Mouse (Mus musculus) heart, postnatal 10 days (tissue): ENCODE data around the gene Zswim4. TPM values are rescaled to one million over a fixed set of nuclear protein-coding genes. Genes with fewer than 3 reads are reported as not detected.

Source experiments
- DNase-seq, 2 experiments: peaks; one replicate each; pipeline ENCODE4 v3.0.0; 2021
- intact Hi-C: fragments of 180-260 bp; cut with DNase I; formaldehyde crosslinking; loops from one replicate; pipeline ENCODE4 v1.15.1; 2025
- microRNA-seq, 2 experiments: library from miRNA; unstranded; fragments of <30 nt; microRNA quantifications; one replicate each; pipeline ENCODE4 v1.2.0; 2022
- total RNA-seq, 2 experiments: library from RNA; stranded (reverse); gene quantifications; 2 replicates each; pipeline ENCODE4 v1.2.3; 2021

Gene Zswim4
- total RNA-seq, 2 experiments from 2014 or later, result 10.5 to 11.3 TPM

DNA sequence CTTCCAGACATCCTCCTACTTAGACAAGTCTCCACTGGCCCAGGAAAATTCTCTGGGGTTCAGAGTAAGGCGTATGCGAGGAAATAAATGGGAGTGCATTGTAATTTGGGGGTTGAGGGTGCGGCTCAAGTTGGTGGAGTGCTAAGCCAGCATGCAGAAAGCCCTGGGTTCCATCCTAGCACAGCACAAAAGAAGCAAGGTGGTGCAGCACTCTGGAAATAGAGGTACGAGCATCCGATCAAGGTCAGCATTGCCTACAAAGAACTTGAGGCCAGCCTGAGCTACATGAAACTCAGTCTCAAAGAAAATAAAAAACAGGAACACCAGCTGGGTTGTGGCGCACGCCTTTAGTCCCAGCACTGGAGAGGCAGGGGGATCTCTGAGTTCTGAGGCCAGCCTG is 51.7 kb downstream of the Zswim4 start, which contains the start of gene Nanos3:
TSS of gene Nanos3 (minus strand) at position 101 of the 400 bp plus-strand sequence.
- no peak for DNase-seq
- intact Hi-C loops, result loop anchor here (5.0 kb wide), 1 partner anchor 87 kb away; the partner anchor contains the start of gene Ccdc130

- peak in 1 of 2 experiments; percentile 56 for DNase-seq
- intact Hi-C loops, result loop anchor here (5.0 kb wide), 1 partner anchor 88 kb away; the partner anchor contains the start of gene Ccdc130
These were observed 52.5 kb downstream of the Zswim4 start for GRCm38 (mm10) chr8:84184085-84185043.

- peak; percentile 58 to 62 for DNase-seq
- intact Hi-C loops, result loop anchor here (2.0 kb wide), 2 partner anchors 35 to 79 kb away; partner anchors contain the start of genes 4930432K21Rik and Dcaf15
These were observed 53.4 kb downstream of the Zswim4 start for GRCm38 (mm10) chr8:84183261-84184084.

- DNase-seq, result no peak
- intact Hi-C loops, result loop anchor here (2.0 kb wide), 2 partner anchors 34 to 78 kb away; partner anchors contain the start of genes 4930432K21Rik and Dcaf15
These were observed 54.0 kb downstream of the Zswim4 start for GRCm38 (mm10) chr8:84182833-84183232.

DNA sequence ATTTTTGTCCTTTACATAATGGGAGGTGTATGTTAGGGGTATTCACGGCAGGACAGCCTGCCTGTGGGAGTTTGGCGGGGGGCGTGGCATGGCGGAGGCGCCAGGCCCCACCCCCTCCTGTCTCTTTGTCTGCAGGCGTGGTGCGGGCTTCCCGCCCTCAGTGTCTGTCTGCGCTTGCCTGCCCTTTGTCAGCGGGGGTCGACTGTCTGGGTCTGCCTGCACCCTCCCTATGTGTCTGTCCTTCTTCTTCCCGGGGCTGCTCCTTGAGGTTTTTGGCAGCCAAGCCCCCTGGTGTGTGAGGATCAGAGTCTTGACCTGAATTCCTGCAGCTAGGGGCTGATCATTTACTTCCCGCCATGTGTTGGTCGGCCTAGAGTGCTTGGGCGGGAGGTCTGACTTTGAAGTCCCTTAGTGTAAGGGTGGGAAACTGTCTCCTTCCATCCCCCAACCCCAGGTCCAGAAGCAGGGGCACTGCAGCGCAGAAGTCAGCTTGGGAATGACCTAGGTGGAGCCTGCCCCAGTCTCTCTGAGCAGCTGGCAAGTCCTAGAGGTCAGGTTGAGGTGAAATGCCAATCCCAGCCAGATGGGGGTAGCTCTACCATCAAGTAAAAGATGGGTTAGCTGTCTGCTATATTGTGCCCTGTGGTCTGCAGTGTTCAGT is 56.2 kb downstream of the Zswim4 start:
- DNase-seq, result peak; percentile 67 to 68

DNA sequence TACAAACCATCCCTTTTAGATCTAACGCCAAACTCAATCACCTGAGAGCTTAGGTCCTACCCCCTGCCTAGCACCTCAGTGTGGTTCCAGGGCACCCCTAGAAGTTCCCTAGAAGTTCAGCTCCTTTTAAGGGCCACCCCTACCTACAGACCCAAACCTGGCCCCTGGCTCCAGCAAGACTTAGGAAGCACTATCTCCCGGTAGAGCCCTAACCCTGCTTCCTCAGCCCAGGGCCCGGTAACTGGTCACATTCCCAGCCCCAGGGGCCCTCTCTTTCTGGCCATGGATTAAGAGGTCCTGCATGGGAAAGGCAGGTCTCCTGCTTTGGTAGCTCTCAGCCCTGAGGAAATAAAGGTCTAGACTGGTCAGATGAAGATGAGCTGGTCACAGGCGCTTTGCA is 56.9 kb downstream of the Zswim4 start:
- intact Hi-C loops, result loop anchor here (2.0 kb wide), 1 partner anchor 139 kb away; no protein-coding TSS in a partner anchor

More for the DNA sequence above, 56.2 kb downstream of the Zswim4 start:
- intact Hi-C loops, result no loop called here

DNA sequence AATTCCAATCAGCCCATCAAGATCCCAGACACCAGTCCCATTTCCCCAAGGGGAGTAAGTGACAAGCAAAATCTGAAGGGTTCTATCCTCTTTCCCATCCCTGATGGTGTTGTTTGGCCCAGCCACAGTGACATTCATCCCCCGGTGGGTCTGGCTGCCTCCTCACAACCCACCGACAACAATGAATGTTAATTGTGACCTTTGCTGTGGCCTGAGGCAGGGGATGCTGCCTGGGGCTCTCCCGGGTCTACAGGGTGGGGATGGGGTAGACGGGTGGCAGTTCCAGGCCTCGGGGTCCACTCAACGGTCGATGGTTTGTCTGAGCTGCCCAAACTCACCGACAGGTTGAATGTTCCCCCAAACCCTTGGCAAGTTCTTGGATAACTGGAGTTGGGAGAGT is 58.3 kb downstream of the Zswim4 start:
- intact Hi-C loops, result loop anchor here (2.0 kb wide), 1 partner anchor 138 kb away; no protein-coding TSS in a partner anchor
- no peak for DNase-seq

More for the DNA sequence above, 56.9 kb downstream of the Zswim4 start:
- DNase-seq, result no peak

DNA sequence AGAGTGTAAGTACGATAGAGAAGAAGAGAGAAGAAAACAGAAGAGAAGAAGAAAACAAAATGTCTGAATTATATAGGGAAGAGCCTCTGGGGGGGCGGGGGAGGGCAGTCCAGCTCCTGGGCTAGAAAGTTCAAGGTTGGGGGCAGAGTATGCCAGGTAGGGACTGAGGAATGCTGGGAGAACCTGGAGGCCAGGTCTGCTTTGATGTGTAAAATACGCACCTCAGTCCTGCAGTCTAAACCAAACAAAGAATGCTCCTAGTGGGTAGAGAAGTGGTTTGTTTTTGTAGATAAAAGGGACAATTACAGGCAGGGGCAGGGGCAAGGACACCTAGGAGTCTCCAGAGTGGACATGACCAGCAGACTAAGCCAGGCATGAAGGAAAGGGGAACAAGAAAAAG is 59.5 kb downstream of the Zswim4 start:
- no peak for DNase-seq
- intact Hi-C loops, result no loop called here

DNA sequence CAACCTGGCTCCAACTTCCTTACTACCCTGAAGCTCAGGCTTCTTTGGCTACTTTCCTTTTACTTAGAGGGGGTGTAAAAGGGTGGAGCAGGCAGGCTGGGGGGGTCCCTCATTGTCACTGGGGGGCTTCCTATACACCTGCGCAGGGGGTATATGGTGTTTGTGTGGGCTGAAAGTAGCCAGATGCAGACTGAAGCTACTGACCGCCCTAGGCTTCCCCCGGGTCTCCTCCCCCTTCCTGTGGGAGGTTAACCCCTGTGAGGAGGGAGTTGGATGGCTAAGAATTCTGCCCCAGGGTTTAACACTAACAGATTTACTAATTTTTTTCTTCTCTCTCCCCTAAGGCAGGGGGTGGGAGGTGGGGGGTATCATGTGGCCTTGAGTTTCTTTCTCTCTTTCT is 60.3 kb downstream of the Zswim4 start:
- no peak for DNase-seq
- intact Hi-C loops, result no loop called here

GRCm38 (mm10) chr8:84173861-84174260 is 63.0 kb downstream of the Zswim4 start:
- DNase-seq, result no peak
- intact Hi-C loops, result no loop called here

GRCm38 (mm10) chr8:84170096-84170495 is 66.8 kb downstream of the Zswim4 start:
- DNase-seq, result no peak
- intact Hi-C loops, result no loop called here

DNA sequence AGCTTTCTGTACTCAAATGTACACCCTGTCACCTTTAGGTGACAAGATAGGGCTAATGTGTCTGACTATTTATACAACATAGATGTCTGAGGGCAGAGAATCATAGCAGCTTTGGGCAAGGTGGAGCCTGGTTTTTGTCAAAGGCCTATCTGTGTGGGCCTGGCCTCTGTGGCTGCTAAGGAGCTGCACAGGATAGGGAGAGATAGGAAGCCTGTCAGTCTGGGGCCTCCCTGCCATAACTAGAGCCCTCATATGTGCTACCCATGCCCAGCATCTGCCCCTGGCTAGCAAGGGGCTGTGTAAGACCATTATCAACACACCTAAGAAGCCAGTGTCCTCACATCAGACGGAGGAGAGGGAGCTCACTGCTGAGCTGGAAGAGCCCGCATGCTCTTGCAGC is 69.2 kb downstream of the Zswim4 start:
- DNase-seq, result no peak
- intact Hi-C loops, result no loop called here

Small RNA genes lying within 50 kb of the gene (microRNA-seq; reads per million reads assigned to microRNA genes)
- gene Mir181c, result 1,524 to 1,819 reads per million in 2 experiments
- 3,468 to 3,737 reads per million in 2 experiments for gene Mir181d
- gene Mir23a, result 38,075 to 62,140 reads per million in 2 experiments
- 0 reads per million in 2 experiments for gene Mir24-2
- gene Mir27a, result 1,004 to 1,723 reads per million in 2 experiments
- 0 reads per million in 2 experiments for gene Mir3074-2

Other genes with a start within 250 kb of the Zswim4 start
- gene Samd1, start 239.4 kb downstream of the Zswim4 start, total RNA-seq, result 10 to 100 TPM; 30.6 to 39.0 TPM
- not detected for gene 1700067K01Rik, start 235.6 kb downstream of the Zswim4 start, total RNA-seq
- 1 to 10 TPM in 1 of 2 experiments, under 1 TPM in 1; 0.62 to 1.4 TPM for gene 2210011C24Rik, start 224.9 kb downstream of the Zswim4 start, total RNA-seq
- gene Palm3, start 215.6 kb downstream of the Zswim4 start, total RNA-seq, result under 1 TPM; 0.19 to 0.20 TPM
- gene Il27ra, start 194.5 kb downstream of the Zswim4 start, total RNA-seq, result 1 to 10 TPM; 5.9 to 6.0 TPM
- not detected for gene Rln3, start 192.1 kb downstream of the Zswim4 start, total RNA-seq
- gene Gm10643, start 171.9 kb downstream of the Zswim4 start, total RNA-seq, result 1 to 10 TPM; 3.3 to 4.3 TPM
- 10 to 100 TPM; 12.4 to 15.4 TPM for gene Rfx1, start 170.2 kb downstream of the Zswim4 start, total RNA-seq
- gene Dcaf15, start 132.3 kb downstream of the Zswim4 start, total RNA-seq, result 10 to 100 TPM; 13.7 to 13.9 TPM
- under 1 TPM in 1 of 2 experiments, not detected in 1; 0.12 TPM for gene Podnl1, start 111.1 kb downstream of the Zswim4 start, total RNA-seq
- 10 to 100 TPM; 13.3 to 14.1 TPM for gene Cc2d1a, start 89.1 kb downstream of the Zswim4 start, total RNA-seq
- gene 4930432K21Rik, start 89.0 kb downstream of the Zswim4 start, total RNA-seq, result under 1 TPM; 0.22 to 0.32 TPM
- 1 to 10 TPM; 3.6 to 4.1 TPM for gene Nanos3, start 51.8 kb downstream of the Zswim4 start, total RNA-seq
- 100 to 1,000 TPM; 222 to 230 TPM for gene D8Ertd738e, start 12.7 kb upstream of the Zswim4 start, total RNA-seq
- gene Mri1, start 20.3 kb upstream of the Zswim4 start, total RNA-seq, result 10 to 100 TPM; 15.5 to 16.0 TPM
- 10 to 100 TPM; 10.0 to 14.3 TPM for gene Ccdc130, start 33.3 kb upstream of the Zswim4 start, total RNA-seq
- 1 to 10 TPM; 6.1 to 6.5 TPM for gene Cacna1a, start 151.4 kb upstream of the Zswim4 start, total RNA-seq